ENCODE assay signal across 11 mouse cellular contexts in the genomic region with DNA sequence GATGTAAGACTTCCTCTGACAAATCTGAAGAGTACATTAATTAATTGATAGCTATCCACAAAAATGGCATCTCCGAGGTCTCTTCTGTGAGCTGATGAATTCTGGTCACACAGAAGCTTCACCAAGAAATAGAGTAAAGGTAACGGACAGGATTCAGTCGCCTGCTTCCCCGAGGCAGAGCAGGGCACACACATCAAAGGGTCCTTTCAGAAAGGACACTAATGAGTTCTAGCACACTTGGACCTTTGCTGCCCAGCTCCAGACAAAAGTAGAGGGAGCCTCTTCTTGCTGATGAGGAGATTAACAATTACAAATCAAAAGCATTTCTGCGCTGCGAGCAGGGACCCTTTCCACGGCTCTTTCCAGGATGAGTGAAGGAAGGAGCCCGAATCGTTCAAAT.
DNase-seq lines count a peak whose midpoint lies in the region; ATAC-seq and TF ChIP-seq lines count a peak whose summit lies in the region.
"Had no signal": no experiment of that assay in that cellular context is flagged by ENCODE, and none has a peak within 500 bp of the region (broad histone marks: within the 10 kb centered on the region; RNA-seq: fewer than 3 reads in every experiment).

No protein-coding gene starts in this region.

- 26% methylated on average over 9 of the region's 9 CpGs for whole genome bisulfite sequencing in kidney, adult 2 months
- 1% methylated on average over 9 of the region's 9 CpGs for WGBS in forebrain, embryonic 14.5 days
- 44% methylated on average over 9 of the region's 9 CpGs for WGBS in liver, postnatal 0 days (ENCODE audit: insufficient replicate concordance)

- TF ChIP-seq EP300 in liver, postnatal 0 days (IDR thresholded peaks at IDR 0.05; ENCODE audit: low read depth) = no peak

- peak overlapping the region; percentile 20 for H3K27ac ChIP-seq in kidney, adult 2 months (ENCODE audit: insufficient read depth, low read depth, low read length)
- H3K27ac ChIP-seq in bone marrow macrophage, adult 2 months (ENCODE audit: insufficient read depth, low read depth, low read length) = peak overlapping the region; percentile 100
- peak overlapping the region; percentile 3; the same call in 1 of the 2 replicates for H3K27ac ChIP-seq in forebrain, embryonic 14.5 days (ENCODE audit: low read depth, low read length)
- H3K27ac ChIP-seq in liver, postnatal 0 days (ENCODE audit: low read depth) = peak overlapping the region; percentile 66

- H3K4me1 ChIP-seq in kidney, adult 2 months (ENCODE audit: control insufficient read depth, insufficient read depth, low read length) = peaks cover 38% of the 10 kb centered on the region
- peaks cover 87% of the 10 kb centered on the region for H3K4me1 ChIP-seq in bone marrow macrophage, adult 2 months (ENCODE audit: control insufficient read depth, insufficient read depth, low read length)
- H3K4me1 ChIP-seq in forebrain, embryonic 14.5 days (ENCODE audit: control insufficient read depth, insufficient read depth, low read length) = peaks cover 27% of the 10 kb centered on the region
- peaks cover 10% of the 10 kb centered on the region; the same call in 1 of the 2 replicates for H3K4me1 ChIP-seq in liver, postnatal 0 days (ENCODE audit: insufficient read depth)

- no peak for TF ChIP-seq CTCF in kidney, adult 2 months (conservative IDR thresholded peaks at IDR 0.05; ENCODE audit: insufficient read depth, insufficient read length, low read depth, low read length)
- TF ChIP-seq CTCF in bone marrow macrophage, adult 2 months (IDR thresholded peaks at IDR 0.05; ENCODE audit: low read depth, low read length) = no peak
- TF ChIP-seq CTCF in liver, postnatal 0 days (IDR thresholded peaks at IDR 0.05; ENCODE audit: low read depth) = no peak

- no peaks in the 10 kb centered on the region for H3K27me3 ChIP-seq in kidney, adult 2 months (replicated peaks; ENCODE audit: control insufficient read depth, insufficient read depth, low read length)
- no peaks in the 10 kb centered on the region for H3K27me3 ChIP-seq in forebrain, embryonic 14.5 days (replicated peaks; ENCODE audit: control insufficient read depth, insufficient read depth, low read length)
- no peaks in the 10 kb centered on the region for H3K27me3 ChIP-seq in liver, postnatal 0 days (ENCODE audit: insufficient read depth, low read length)

- DNase-seq in kidney, adult 2 months = no peak
- DNase-seq in kidney, adult 18-20 months = no peak
- peak; percentile 31 for DNase-seq in forebrain, embryonic 14.5 days (ENCODE audit: low spot score)
- no peak for DNase-seq in liver, postnatal 0 days
- DNase-seq in left cerebral cortex, adult 18-20 months (ENCODE audit: low spot score in 2 of 2) = no peak
- DNase-seq in left cerebral cortex, adult 9 months (ENCODE audit: low spot score in 2 of 2) = no peak
- no peak for DNase-seq in layer of hippocampus, adult 9-11 months
- DNase-seq: cerebellum, adult 8-10 months; gastrocnemius, postnatal 10 days; spleen, adult 18-20 months had no signal

- H3K9ac ChIP-seq in forebrain, embryonic 14.5 days (ENCODE audit: low read length) = no peak overlapping the region
- H3K9ac ChIP-seq in liver, postnatal 0 days (replicated peaks) = no peak overlapping the region

- ATAC-seq in forebrain, embryonic 14.5 days = 0 out of 2 replicates have a peak, but pooled peaks have one; percentile 35
- no peak for ATAC-seq in liver, postnatal 0 days

- peak overlapping the region; percentile 10 for H3K4me3 ChIP-seq in kidney, adult 2 months (ENCODE audit: insufficient read depth, low read depth, low read length)
- peak overlapping the region; percentile 36 for H3K4me3 ChIP-seq in bone marrow macrophage, adult 2 months (ENCODE audit: insufficient read depth, low read length)
- H3K4me3 ChIP-seq in forebrain, embryonic 14.5 days (ENCODE audit: low read depth, low read length) = no peak overlapping the region
- H3K4me3 ChIP-seq in liver, postnatal 0 days (ENCODE audit: low read depth, low read length) = 0 out of 2 replicates have a peak overlapping the region, but pooled peaks have one; percentile 4

- no peak for TF ChIP-seq POLR2A in kidney, adult 2 months (IDR thresholded peaks at IDR 0.05; ENCODE audit: low read depth, low read length)
- no peak for TF ChIP-seq POLR2A in bone marrow macrophage, adult 2 months (IDR thresholded peaks at IDR 0.05; ENCODE audit: borderline replicate concordance, low read depth, low read length)

- H3K36me3 ChIP-seq in kidney, adult 2 months (ENCODE audit: control insufficient read depth, insufficient read depth, low read length) = no peaks in the 10 kb centered on the region
- no peaks in the 10 kb centered on the region for H3K36me3 ChIP-seq in forebrain, embryonic 14.5 days (ENCODE audit: control insufficient read depth, insufficient read depth, low read length)
- H3K36me3 ChIP-seq in liver, postnatal 0 days (replicated peaks; ENCODE audit: insufficient read depth, low read length) = no peaks in the 10 kb centered on the region

- peak overlapping the region; percentile 4; the same call in 1 of the 2 replicates for H3K4me2 ChIP-seq in forebrain, embryonic 14.5 days (ENCODE audit: low read length)
- H3K4me2 ChIP-seq in liver, postnatal 0 days (ENCODE audit: low read depth, low read length) = peak overlapping the region; percentile 45

- no peaks in the 10 kb centered on the region for H3K9me3 ChIP-seq in forebrain, embryonic 14.5 days (replicated peaks; ENCODE audit: control insufficient read depth, low read length)
- H3K9me3 ChIP-seq in liver, postnatal 0 days (ENCODE audit: low read length) = no peaks in the 10 kb centered on the region

Comparison
In these comparisons a context has a peak if more than half of its experiments do, and no peak if none do; other contexts are left out.
1. H3K27ac ChIP-seq: peak in every context shown above with its lines; median percentile 100 in bone marrow macrophage, adult 2 months; 66 in liver, postnatal 0 days; 20 in kidney, adult 2 months; 3 in forebrain, embryonic 14.5 days.